Mouse (Mus musculus) induced T-regulatory cell, adult 2 months (primary cell): ENCODE measurements around the gene Tmem132c.

ENCODE experiments used
- DNase-seq: peaks from one replicate; pipeline ENCODE4 v3.0.0-alpha.2; 2012; ENCODE audit warnings: low read depth

Gene Tmem132c

DNA sequence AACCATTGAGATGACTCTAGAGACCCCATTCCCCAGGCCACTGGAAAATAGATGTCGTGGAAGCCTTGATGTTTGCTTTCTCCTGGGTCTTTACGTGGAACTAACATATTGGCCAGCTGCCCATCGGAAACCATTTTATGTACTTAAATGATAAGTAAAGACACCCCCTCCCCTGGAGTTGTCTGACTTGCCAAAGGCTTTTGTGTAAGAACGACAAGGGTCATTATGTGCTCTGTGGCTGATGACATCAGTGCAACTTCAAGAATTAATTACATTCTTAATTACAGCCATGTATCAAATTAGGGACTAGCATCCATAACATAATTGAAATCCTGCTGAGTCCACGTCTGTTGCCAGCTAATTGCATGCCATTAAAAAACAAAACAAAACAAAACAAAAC, 45.3 kb downstream of the Tmem132c start:
- DNase-seq, result no peak

DNA sequence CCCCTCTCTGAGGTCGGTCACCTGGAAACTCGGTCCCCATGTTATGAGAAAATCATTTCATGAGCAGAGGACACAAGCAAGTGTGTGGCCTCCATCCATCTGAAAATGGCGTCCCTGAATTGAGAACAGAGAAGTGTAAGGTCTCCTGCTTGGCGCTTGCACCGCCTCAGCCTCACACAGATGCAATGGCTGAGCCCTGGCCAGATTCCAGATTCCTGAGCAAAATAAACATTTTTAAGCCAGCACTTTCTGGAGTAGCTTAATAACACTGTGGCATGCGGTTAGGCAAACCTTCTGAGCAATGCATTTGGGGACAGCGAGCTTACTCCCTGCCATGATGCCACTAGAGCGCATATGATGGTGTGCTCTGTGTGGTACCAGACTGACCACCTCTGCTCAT, 48.1 kb downstream of the Tmem132c start:
- DNase-seq, result no peak

DNA sequence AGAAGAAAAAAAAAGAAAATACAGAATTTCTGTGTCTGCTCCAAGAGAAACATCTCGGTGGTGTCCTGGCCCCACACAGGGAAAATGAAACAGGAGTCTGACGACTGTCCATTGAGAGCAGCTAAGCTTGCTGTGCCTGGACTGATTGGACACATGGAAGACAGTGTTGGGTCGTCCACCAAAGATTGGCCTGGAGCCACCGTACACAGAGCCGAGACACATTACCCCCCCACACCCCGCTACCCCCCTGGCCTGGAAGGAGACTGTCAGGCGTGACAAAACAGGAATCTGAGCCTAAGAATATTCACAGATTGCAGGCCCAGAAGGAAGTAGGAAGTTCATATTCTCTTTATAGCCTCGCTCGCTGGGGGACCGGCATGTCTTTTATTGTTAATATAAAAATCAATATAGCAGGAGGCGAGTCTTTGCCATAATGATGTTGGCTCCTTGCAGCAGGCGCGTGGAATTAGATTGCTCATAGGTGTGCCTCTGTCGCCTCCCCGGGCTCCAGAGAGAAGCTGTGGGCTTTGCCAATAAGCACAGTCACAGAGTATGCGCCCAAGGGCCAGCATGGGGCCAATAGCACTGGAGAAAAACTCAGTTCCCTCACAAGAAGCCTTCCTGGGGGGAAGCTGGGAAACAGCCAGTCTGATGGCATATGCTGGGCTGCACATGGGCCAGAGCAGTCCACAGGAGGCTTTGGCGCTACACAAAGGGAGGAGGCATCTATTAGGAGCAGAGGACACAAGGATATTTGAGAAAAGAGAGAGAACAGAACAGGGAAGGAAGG, 49.0 kb downstream of the Tmem132c start:
- DNase-seq, result no peak

DNA sequence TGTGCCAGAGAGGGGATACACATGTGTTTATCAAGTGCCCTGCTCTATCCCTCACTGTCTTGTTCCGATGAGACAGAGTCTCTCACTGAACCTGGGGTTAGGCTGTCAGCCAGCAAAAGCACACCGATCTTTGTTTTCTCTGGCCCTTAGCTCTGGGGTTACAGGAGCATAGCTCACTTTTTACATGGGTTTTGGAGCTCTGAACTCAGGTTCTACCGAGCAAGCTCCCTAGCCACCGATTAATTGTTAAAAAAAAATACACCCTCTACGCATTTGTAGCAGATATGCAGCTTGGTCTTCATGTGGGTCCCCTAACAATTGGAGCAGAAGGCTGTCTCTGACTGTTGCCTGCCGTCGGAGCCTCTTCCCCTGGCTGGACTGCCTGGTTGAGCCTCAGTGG, 50.0 kb downstream of the Tmem132c start:
- DNase-seq, result no peak

DNA sequence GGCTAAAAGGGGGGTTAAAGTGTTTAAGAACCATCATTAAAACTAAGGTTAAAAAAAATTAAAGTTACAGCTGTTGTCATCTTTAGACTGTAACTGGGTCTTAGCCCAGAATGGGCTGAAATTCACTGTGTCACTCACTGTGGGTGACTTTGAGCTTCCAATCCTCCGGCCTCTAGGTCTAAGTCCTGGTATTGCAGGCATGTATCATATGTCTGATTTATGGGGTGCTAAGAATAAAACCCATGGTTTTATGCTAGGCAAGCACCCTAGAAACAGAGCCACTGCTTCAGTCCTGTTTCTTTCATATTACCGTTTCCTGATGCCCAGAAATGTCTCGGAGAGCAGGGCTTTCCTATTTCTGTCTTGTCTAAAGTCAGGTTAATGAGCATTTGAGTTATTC, 52.1 kb downstream of the Tmem132c start:
- DNase-seq, result no peak

DNA sequence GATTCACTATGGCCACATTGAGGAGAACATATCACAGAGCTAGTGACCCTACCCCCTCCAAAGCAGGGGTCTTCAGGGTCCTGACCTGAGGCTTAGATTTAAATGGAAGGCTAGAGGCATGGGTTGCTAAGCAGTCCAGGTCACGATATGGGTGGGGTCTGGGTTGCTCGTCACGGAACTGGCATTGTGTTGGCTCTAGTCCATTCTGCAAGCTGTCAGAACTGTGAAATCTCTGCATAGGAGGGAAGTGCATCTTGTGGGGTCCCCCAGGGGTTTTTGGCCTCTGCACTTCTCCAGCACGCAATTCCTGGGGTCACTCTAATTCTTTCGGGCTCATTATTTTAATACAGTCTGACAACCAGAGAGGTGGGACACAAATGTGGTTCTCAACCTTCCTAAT, 55.9 kb downstream of the Tmem132c start:
- no peak for DNase-seq

DNA sequence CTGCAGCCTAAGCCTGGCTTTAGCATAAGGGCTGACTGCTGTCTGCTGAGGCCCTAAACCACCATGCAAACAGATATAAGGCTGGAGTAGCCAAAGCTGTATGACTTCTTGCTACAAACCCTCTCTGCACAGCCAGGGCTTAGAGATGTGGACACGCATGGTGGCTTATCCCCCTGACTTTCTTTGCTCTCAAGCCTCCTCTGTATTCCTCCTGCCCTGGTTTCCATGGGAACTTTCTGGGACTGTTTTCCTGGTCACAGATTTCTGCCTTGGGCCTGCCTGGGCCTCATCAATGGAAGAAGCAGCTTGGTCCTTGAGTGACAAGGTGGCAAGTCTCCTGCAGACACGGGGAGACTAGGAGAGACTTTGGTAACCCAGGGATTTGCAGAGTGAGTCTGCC, 56.5 kb downstream of the Tmem132c start:
- no peak for DNase-seq

DNA sequence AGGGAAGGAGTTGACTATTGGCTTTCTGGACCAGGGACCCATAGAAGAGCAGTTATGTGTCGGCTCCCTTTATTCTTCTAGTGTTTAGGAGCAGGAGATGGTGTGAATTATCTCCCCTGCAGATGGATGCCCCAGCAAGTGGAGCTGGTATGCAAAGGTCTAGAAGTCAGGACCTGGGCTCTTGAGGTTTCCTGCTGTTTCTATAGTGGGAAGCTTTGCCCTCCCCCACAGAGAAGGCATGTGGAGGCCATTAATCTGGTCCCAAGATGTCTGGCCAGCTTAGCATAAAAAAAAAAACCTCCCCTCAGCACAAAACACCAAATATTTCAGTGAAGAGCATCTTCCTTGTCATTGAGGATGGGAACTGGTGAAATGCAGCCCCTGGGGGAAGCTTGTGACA, 57.4 kb downstream of the Tmem132c start:
- DNase-seq, result no peak

DNA sequence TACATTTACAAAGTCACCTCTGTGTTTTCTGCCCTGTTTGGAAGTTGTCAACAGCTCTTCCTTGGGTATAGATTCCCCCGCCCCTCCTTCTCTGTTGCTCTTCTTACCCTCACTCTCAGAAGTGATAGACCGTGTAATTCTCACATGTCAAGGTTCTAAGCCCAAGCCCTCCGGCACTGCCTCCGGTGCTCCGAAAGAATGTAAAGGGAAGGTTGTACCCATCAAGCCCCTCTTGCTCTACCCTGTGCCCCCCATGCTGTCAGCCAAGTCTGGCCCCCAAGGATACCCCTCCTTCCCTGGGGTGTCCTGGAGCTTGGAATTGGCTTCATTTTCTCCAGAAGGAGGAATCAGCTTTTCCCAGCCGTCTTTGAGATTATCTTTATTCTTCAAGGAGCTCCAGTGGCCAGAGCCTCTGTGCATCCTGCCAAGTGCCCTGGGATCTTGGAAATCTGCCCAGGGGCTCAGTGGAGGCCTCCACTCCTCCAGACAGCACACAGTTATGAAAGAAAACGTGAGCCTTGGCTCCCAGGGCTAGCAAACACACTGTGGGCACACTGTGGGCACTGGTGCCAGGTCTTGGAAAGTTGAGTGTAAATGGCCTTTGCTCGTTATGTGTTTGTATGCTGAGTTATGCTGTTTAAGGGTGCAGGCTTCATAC, 59.1 kb downstream of the Tmem132c start:
- DNase-seq, result no peak

DNA sequence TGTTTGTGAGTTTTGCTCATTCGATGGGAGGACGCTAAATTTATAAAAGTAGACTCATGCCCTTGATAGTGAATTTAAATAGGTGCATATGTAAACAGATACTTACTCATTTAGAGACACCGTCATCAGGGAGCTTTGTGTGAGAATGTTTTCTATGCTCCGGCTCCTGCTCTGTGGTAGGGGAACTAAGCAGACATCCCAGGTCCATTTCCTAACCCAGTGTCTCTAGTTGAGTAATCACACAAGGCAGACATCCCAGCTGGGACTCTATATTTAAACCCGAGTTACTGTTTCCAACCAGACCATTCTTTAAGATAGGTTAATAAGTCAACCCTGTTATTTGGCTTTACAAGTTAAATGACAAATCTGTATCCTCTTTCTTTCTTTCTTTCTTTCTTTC, 63.7 kb downstream of the Tmem132c start:
- no peak for DNase-seq

DNA sequence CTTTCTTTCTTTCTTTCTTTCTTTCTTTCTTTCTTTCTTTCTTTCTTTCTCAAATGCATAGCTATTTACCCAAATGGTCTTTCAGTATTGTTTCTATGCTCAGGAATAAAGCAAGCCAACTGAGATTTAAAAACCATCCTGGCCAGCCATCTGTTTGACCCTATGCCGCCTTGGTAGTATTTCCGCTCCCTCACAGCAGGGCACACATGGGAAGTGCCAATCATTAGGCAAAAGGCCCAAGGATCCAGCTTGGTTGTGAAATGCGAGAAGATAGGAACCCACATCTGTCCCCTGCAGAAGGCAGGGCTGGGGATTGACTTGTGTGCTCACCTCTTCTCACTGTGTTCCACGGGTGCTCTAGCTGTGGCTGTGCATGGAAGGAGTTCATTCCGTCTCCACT, 64.1 kb downstream of the Tmem132c start:
- DNase-seq, result no peak

DNA sequence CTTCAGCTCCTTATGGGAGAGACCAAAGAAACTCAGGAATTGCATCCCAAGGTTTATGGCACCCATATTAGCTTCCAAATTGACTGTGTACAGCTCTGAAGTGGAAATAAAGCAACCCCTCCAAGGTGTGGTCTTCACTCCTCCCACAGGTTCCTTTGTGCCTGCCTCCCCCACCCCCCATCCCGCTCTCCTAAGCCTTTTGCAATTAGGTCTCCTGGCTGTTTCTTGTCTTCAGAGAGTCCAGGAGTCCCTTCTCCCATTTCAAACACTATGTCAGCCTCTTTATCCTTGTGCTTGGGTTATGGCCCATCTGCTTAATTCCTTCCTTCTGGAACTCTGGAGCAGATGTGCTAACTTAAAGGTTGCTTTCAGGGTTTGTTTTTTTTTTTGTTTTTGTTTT, 65.1 kb downstream of the Tmem132c start:
- no peak for DNase-seq

DNA sequence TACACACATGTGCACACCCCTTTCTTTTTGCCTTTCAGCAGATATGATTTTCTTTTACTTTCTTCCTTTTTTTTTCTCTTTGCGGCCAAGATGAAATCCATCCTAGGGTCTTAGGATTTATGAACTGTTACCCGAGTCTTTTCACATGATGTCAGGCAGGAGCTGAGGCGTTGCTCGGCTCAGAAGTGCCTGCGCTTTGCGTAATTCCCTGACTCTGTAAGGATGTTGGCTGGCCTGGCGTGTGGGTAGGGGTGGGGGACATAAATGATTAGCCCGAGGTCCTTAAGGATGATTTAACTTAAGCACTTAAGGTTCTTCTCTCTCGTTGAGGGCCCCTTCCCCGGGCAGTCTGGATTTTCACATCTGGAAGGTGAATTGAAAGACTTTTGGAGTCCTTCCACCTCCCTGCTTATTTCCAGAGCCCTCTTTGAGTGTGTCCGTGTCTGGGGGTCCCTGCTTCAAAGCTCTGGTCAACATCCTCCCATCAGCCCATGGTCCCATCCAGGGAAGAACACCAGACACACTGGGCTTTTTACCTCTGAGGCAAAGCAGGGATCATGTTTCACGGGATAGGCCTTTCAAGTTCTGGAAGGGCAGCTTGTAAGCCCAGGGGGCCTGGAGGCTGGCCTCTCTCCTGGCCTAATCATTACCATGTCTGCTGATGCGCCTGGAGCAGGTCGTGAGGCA, 68.9 kb downstream of the Tmem132c start:
- DNase-seq, result no peak

DNA sequence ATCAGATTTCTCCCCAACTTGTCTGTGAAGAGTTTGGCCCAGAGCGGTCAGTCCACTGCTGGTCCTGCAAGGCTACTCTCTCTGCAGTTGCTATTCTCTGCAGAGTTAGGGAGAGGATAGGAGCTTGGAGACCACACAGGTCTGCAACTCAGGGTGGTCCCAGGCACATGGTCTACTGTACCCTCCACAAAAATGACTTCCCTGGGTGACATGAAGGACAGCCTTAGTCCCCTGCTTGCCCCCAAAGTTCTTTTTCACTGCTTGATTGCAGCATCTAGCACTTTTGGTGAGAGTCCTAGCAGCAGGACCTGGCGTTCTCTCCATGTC, 69.4 kb downstream of the Tmem132c start:
- no peak for DNase-seq

DNA sequence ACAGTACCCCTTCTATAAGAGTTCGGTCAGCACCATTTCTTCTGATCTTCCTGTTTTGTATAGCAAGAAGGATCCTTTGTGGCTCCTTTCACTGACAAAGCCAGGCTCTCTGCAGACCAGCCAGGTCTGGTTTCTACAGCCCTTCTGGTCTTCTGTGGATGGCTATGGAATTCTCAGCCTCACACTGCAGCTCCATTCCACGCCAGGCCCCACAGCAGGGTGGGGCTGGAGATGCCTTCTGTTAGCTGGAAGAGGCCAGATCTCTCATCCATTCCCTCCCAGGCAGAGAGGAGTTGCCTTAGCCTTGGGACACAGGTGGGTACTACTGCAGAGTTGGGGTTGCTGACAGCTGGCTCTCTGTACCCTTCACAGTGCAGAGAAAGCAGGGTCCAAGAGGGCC, 72.0 kb downstream of the Tmem132c start:
- DNase-seq, result no peak

DNA sequence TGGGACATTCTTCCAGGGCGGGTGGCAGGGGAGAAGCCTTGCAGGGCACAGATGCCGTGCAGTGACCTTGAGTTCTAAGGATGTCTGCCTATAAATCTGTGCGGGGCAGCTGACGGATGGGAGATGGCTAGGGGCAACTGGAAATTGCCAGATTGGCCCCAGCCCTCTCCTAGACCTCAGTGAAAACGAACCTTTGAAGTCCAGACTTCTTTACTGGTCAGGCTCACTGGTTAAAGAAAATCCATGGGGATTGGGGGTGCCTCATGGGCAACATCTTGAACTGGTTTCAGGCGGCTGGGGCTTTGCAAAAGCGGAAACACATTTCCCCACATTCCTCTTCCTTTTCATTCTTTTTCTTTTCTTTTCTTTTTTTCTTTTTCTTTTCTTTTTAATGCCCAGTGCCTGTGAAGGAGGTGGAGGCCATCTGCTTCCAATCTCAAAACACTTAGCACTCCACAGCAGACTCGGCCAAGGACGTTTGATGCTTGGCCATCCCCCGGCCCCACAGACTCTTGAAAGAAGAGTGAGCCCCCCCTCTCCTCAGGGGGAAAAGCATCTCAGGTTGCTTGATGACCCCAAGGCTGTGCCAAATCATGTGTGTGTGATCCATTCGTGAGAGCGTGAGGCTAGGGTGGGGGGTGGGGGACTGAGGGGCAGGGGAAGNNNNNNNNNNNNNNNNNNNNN, 77.6 kb downstream of the Tmem132c start:
- no peak for DNase-seq

DNA sequence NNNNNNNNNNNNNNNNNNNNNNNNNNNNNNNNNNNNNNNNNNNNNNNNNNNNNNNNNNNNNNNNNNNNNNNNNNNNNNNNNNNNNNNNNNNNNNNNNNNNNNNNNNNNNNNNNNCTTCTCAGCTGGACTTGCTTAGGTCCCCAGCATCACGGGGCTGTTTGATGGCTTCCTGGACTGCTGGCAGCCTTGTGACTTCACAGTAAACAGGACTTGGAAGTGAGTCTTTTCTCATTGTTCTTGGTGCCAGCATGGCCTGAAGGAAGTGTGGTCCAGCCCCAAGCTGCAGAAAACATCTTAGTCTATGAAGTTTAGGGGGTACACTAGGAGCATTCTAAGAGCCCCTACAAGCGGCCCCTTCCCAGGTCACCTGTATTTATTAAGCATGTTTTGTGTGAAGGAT, 83.0 kb downstream of the Tmem132c start:
- no peak for DNase-seq

DNA sequence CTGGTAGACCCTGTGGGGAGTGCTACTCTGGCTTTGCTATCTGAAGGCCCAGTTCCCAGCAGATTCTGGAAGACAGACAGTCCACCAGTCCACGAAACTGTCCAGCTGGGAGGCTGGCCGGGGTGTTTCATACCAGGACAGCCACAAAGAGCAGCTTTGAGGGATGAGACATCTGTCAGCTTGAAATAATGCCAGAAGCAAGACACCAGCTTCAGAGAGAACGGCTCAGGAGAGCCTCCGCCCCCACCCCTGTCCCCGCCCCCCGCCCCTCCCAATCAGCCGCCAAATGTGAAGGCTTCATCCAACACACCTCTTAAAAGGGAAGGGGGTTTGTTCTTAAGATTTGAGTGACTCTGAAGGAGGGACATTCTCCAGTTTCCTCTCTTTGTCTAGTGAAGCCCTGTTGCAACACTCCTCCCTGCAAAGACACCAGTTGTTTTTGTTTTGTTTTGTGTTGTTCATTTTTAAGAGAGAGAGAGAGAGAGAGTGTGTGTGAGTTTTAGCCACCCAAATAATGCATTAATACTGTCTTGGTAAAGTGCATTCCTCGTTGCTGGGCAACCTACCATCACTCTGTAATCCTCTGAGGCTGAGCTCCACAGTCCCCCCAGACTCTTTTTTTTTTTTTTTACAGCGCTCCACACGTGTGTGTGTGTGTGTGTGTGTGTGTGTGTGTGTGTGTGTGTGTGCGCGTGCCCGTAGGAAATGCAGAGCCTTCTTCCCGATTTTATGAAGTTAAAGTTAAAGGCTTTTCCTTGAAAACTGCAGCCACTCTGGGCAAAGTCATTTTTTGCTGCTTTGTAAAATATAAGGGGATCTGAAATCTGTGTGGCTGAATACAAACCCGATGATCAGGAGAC, 94.7 kb downstream of the Tmem132c start:
- DNase-seq, result no peak

DNA sequence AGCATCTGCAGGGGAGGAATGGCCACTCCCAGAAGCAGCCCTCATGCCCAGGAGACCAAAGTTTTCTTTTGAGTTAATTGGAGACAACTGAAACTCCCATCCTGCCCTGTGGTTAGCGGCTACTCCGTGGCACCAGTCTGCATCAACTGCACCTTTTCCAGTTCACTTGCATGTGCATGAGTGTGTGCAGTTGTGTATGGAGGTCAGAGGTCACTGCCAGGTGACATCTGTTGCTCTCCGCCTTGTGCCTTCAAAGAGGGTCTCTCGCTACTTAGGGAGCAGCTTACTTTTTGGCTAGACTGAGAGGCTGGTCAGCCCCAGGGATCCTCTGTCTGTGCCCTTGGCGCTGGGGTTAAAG, 95.3 kb downstream of the Tmem132c start:
- no peak for DNase-seq

DNA sequence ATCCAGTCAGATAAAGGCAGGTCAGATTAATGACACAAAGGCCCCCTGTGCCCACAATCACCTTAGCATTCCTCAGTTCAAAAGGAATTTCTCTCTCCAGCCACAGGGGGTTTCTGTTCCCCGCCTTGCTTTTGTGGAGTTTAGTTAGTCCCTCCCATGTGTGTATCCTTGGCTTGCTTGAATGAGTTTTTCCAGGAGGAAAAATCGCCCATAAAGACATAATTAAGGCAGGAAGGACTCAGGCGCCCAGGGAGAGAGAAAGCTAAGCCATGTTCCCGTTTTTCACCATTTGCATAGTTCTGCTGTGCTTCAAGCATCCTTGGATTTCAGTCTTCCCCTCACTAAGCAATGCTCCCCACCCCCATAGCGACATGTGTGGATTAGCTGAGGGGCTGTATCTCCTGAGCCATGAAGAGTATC, 97.4 kb downstream of the Tmem132c start:
- DNase-seq, result no peak

DNA sequence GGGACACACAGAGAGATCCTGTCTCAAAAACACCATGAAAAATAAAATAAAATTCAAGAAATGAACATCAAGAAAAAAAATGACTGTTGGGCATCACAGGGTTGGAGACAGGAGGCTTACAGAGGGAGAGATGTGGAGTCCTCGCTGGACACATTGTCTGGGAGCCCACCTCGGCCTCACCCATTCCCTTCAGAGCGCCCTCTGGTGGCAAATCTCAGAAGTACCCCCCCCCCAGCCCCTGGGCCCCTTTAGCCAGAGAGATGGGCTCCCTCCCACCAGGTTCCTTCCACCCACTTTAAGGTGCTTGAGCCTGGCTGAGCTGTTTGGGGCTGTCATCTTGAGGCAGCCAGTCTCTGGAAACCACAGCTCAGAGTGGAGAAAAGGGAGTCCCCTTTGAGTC, 99.5 kb downstream of the Tmem132c start:
- DNase-seq, result no peak

DNA sequence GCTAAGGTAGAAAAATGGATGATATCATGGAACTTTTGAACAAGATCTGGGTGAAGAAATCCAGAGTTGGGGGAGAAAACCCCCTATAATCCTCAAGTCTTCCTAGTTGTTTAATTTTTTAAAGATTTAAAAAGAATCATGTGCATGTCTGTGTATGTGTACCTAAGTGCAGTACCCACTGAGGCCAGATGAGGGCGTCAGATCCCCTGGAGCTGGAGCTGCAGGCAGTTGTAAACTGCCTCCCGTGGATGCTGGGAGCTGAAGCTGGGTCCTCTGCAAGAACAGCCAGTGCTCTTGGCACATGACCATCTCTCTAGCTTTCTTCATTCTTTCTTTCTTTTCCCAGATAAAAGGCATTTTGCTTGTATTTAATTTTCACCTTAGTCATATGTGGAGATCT, 103.1 kb downstream of the Tmem132c start:
- DNase-seq, result no peak
